Mouse (Mus musculus): ENCODE results near the gene Ncoa4.
A peak's percentile ranks its signal among the peaks of the same experiment; 100 is the strongest.

- TF ChIP-seq CTCF (IDR thresholded peaks at IDR 0.05; ENCODE audit: borderline replicate concordance, extremely low read depth, insufficient read depth, insufficient read length) (0 out of 2 replicates have a peak, but pooled peaks have one; percentile 13), POLR2A (IDR thresholded peaks at IDR 0.05; ENCODE audit: borderline replicate concordance, extremely low read depth, insufficient read depth, insufficient read length, poor library complexity, severe bottlenecking) (peak; percentile 58; the same call in 1 of the 2 replicates)
These were observed at the start of gene Ncoa4 for GRCm38 (mm10) chr14:32159690-32160246.
